Mouse (Mus musculus) left cerebral cortex, adult 2 months (tissue): ENCODE results near the gene Mvd. TPM values are rescaled to one million over a fixed set of nuclear protein-coding genes. Genes with fewer than 3 reads are reported as not detected.

Experiments used
- DNase-seq, 2 experiments: peaks; one replicate each; pipeline ENCODE4 v3.0.0; 2021 to 2022; ENCODE audit warnings: low spot score in 2 of 2, mixed read lengths in 1 of 2; ENCODE audit errors: extremely low spot score in 1 of 2
- H3K27ac ChIP-seq: fragments of 200-600 bp; 2 replicates; pipeline ENCODE4 v1.8.1; 2022
- H3K4me3 ChIP-seq: fragments of 200-600 bp; 2 replicates; pipeline ENCODE4 v1.8.1; 2022
- CTCF ChIP-seq: fragments of 200-600 bp; IDR thresholded peaks from 2 replicates; pipeline ENCODE4 v1.8.1; 2022; ENCODE audit warnings: antibody characterized with exemption, mild to moderate bottlenecking, moderate library complexity
- intact Hi-C: fragments of 180-260 bp; cut with DNase I; formaldehyde crosslinking; loops from one replicate; pipeline ENCODE4 v1.15.1; 2025
- total RNA-seq, 2 experiments: library from RNA; stranded (reverse); gene quantifications; 2 replicates each; pipeline ENCODE4 v1.2.3; 2021

Gene Mvd
- total RNA-seq, 2 experiments from 2014 or later: 20.8 to 25.3 TPM

GRCm38 (mm10) chr8:122467816-122468215 lies 24.6 kb upstream of the Mvd start:
- Histone ChIP-seq H3K27ac (peak overlapping the region; percentile 61), H3K4me3 (no peak overlapping the region)
- no peak for DNase-seq
- intact Hi-C loops: no loop called here
- TF ChIP-seq CTCF: no peak

GRCm38 (mm10) chr8:122464985-122465384 lies 21.8 kb upstream of the Mvd start:
- DNase-seq: no peak
- H3K27ac ChIP-seq: no peak overlapping the region
- intact Hi-C loops: loop anchor here (5.0 kb wide), 1 partner anchor 202 kb away; no protein-coding TSS in a partner anchor
- H3K4me3 ChIP-seq: no peak overlapping the region
- no peak for TF ChIP-seq CTCF

GRCm38 (mm10) chr8:122463651-122464640 lies 20.7 kb upstream of the Mvd start:
- H3K4me3 ChIP-seq: no peak overlapping the region
- TF ChIP-seq CTCF: no peak
- no peak overlapping the region for H3K27ac ChIP-seq
- DNase-seq: no peak
- intact Hi-C loops: loop anchor here (5.0 kb wide), 1 partner anchor 203 kb away; no protein-coding TSS in a partner anchor

DNA sequence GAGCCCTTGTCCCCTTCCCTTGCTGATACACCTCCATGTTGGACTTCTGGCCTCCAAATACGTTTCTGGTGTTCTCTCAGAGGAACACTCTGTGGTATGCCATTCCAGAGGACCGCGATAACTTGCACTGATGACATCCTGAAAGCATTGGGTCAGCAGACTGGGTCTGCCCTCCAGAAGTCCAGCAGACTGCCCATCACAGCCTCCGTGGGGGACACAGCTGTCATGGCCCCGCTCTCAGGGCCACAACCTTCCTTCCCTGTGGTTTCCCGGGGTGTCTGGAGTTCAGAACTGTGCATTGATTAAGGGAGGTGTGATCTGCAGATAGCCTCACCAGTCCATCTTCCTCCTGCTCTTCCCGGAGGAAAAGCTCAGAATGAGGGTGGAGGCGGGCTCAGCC lies 19.3 kb upstream of the Mvd start:
- intact Hi-C loops: loop anchor here (5.0 kb wide), 1 partner anchor 205 kb away; no protein-coding TSS in a partner anchor
- Histone ChIP-seq H3K4me3 (no peak overlapping the region), H3K27ac (peak overlapping the region; percentile 38)
- no peak for TF ChIP-seq CTCF
- DNase-seq: no peak

DNA sequence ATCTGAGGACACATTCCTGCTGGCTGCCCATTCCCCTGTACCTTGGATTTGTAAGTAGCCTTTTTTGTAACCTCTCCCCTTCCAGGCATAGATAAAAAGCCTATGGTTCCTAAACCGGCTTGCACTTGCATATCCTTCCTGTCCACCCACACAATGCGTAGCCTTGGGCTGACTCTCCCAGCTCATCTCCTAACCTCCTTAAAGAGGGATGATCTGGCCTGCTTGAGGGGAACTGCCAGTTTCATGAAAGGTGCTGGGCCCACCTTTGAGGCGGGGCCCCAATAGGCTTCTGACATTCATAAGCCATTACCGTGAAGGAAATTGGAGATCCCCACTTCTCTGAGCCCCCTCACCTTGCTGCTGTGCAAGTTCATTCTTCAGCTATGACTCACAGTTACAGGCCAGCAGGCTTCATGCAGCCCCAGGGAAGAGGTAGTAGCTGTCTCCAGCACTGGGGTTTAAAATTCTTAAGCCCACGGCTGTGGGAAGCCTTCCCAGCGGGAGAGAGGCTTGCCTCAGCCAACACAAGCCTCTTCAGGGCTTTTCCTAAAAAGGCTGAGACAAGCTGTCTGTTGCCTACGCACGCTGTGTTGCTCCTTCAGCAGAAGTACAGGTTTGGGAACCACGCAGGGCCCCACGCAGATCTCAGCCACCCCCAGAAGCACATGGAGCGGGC lies 18.4 kb upstream of the Mvd start:
- intact Hi-C loops: loop anchor here (1.0 to 5.0 kb wide), 2 partner anchors 14 to 206 kb away; no protein-coding TSS in a partner anchor
- peak overlapping the region; percentile 78 for H3K27ac ChIP-seq
- DNase-seq: peak; percentile 68 to 74
- H3K4me3 ChIP-seq: no peak overlapping the region
- no peak for TF ChIP-seq CTCF

GRCm38 (mm10) chr8:122460524-122461472 lies 17.6 kb upstream of the Mvd start, which contains the start of gene Snai3:
Gene Snai3, minus strand, starts transcription at chr8:122460733.
- Histone ChIP-seq H3K4me3 (peak within 1 kb of the TSS; percentile 42), H3K27ac (peak within 1 kb of the TSS; percentile 78)
- no peak for TF ChIP-seq CTCF
- peak in 1 of 2 experiments; percentile 36 for DNase-seq
- intact Hi-C loops: loop anchor here (1.0 to 5.0 kb wide), 2 partner anchors 15 to 207 kb away; no protein-coding TSS in a partner anchor

- intact Hi-C loops: loop anchor here (5.0 kb wide), 1 partner anchor 207 kb away; no protein-coding TSS in a partner anchor
- H3K4me3 ChIP-seq: peak overlapping the region; percentile 42
- no peak for DNase-seq
- peak overlapping the region; percentile 78 for H3K27ac ChIP-seq
- TF ChIP-seq CTCF: no peak
These were observed 16.8 kb upstream of the Mvd start for GRCm38 (mm10) chr8:122459990-122460389.

GRCm38 (mm10) chr8:122459218-122459900 lies 16.1 kb upstream of the Mvd start:
- TF ChIP-seq CTCF: peak; percentile 45
- Histone ChIP-seq H3K27ac (no peak overlapping the region), H3K4me3 (no peak overlapping the region)
- no peak for DNase-seq
- intact Hi-C loops: no loop called here

DNA sequence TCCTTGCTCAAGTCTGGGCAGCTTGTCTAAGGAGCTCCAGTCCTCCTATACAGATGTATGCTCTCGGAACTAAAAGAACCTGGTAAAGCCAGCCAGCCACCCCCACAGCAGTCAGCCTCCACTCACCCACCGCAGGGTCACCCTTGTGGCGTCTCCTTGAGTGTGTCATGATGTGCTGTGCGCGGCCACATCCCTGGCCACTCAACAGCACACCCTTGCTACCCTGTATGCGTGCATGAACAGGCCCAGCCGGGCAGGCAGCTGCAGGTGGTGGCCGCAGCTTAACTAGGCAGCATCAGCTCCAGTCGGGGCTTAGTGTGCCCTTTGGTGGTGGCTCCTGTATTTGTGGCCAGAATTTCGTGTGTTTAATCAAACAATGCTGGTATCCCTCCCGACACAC lies 13.9 kb upstream of the Mvd start:
- intact Hi-C loops: no loop called here
- TF ChIP-seq CTCF: no peak
- no peak overlapping the region for H3K27ac ChIP-seq
- no peak for DNase-seq
- H3K4me3 ChIP-seq: no peak overlapping the region

DNA sequence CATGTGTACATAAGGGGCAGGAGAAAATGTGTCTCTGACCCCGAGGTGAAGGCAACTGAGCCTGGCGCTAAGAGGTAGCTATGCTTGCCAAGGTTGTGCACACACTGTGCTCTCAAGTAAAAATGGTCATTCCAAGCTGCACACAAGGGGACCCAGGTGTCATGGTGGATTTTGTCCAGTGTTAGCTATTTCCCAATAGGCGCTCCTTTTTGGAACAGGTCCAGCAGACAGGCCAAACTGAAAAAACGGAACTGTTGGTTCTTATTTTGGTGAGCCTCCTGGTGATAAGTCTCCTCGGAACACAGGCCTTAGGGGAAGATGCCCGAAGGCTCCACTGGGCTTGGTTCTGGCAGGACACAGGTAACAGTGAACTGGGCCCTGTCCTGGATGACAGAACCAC lies 11.2 kb upstream of the Mvd start:
- Histone ChIP-seq H3K4me3 (no peak overlapping the region), H3K27ac (no peak overlapping the region)
- intact Hi-C loops: no loop called here
- no peak for TF ChIP-seq CTCF
- no peak for DNase-seq
